Mouse (Mus musculus): ENCODE results near the gene Larp7.

Gene Larp7

DNA sequence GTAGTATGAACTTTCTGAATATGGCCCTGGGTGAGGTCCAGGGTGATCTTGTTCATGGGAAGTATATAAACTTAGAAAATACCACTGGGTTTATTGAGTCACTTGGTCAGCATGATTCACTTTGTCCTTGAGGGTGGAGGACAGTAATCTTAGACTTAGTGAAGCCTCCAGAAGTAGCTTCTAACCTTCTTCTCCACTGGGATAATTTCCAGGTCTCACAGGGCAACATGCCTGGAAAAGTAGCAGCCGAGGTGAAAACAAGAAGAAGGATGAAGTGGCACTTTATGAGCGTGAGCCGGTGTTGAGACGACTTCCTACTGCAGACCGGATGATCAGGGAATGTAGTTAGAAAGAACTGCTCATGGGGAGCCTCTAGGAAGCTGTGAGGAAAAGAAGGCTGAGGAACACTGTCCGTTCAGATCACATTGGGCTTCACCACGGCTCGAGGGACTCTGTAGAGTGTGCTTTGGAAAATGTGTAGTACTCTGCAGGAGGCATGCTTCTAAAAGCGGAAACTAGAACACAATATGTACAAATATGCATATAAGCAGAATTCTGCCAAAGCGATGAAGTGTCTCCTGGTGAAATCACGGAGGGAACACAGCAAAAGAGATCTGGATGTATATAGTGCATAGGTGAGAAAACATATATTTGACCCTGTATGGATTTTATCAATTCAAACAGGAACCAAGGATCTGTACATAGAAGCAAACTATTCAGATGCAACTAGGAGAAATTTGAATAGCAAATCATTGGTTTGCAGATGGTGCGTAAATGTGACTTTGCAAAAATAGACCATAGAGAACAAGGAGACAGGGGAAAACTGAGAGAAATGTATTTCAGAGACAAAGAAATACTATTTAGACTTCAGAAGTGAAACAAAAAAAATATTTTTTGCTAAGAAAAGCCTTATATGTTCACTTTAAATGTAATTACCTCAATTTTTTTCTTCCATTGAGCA, 41.1 kb downstream of the Larp7 start:
- no peak for DNase-seq

DNA sequence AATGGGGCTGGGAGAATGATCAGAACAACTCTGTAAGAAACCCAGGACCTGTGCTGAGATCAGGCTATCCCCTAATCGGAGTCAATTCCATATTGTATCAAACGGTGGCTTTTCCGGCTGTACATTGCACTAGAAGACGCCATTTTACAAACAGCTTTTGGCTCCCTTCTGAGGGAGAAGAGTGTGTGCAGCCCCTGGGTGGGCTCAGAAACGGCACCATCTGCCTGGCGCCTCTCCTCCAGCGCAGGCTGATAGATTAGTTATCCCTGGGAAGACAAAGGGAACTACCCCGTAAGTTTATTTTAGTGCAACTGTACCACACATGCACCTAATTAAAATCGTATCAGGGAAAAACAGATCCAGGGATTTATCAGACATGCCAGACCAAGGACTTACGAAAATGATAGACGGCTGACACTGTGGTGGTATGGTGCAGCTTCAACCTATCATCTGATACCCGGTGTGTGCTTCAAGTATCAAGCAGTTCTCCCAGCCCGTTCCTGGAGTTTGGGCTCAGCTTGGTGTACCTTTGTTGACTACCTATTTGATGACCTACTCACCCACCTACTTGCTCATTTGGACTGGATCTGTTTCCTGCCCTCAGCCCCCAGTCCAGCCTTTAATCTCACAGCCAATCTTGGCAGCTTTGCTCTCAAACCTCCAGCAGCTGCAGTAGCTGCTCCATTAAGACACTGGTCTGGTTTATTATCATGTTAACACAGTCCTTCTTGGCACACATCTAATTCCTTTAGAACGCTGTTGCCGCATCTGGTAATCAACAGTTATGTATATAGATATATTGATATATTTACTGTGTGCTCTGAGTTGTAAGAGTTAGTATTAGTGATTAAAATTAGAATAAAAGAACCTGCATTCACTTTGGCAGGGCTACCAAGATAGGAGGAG, 45.0 kb downstream of the Larp7 start:
- no peak for DNase-seq

DNA sequence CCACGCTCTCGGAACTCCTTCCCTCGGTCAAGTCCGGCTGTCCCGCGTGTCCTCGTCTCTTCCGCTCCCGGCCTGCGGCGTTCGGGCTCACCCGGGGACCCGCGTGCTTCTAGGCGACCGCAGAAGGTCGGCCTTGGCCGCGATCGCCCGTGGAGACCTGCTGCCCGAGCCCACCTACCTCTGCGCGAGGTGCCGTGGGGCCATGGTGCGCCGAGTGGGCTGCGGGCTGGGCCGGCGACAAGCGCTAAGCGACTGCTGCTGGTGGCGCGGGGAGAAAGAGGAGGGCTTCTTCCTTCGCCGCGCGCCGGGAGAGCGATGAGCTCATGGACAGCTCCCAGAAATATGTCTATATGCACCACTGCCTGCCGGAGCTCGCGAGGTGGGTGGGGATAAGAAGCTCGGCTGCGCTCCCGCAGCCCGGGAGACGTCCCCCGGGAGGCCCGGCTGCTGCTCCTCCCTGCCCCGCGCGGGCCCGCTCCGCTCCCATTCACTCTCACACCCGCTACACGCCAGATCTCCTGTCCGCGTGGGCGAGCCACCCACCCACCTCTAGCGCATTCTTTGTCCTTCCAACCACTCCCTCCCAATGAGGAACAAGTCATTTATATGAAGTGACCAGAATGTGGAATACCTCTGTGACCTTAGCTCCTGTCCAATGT, 54.3 kb downstream of the Larp7 start, which contains the start of gene Ank2:
Gene Ank2 (minus strand): TSS at position 609 of the 659 bp plus-strand sequence.
- peak; percentile 60 for DNase-seq

DNA sequence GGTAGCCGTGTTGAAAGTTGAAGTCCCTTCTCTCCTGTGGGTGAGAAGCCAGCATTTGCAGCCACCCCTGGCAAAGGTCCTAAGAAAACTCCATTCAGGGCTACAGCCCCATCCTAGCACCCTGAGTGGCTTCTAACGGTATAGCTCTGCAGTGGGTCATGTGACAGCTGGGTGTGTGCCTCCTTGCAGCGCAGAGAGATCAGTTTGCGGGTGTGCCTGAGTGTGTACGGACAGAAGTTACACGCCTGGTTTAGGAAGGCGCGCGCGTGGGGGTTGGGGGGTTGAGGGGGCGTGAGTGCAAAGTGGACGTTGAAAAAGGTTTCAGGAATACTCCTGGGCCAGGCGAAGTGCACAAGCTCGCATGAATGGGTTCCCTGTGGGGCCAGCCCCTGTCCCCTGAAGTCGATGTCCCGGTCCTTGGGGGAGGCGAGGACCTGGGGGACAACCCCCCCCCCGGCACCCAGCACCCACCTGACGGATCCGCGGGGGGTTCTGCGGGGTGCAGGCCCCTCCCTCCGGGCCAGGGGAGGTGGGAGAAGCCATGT, 54.9 kb downstream of the Larp7 start:
- no peak for DNase-seq

DNA sequence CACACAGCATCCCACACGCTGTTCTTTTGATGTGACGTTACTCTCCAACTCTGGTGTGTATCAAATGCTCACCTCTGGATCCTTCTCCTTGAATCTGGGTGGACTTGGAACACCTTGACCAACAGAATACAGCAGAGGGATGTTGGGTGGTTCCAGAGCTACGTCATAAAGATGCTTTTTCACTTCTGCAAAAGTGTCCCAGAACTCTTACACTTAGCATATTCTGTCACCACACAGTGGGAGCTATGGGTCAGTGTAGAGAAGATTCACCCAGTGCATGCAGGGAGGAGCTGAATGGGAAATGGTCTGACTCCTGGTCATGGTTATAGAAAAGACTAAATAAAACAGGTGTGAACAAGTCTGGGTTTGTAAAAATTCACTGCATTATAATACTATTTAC, 60.5 kb downstream of the Larp7 start:
- no peak for DNase-seq

DNA sequence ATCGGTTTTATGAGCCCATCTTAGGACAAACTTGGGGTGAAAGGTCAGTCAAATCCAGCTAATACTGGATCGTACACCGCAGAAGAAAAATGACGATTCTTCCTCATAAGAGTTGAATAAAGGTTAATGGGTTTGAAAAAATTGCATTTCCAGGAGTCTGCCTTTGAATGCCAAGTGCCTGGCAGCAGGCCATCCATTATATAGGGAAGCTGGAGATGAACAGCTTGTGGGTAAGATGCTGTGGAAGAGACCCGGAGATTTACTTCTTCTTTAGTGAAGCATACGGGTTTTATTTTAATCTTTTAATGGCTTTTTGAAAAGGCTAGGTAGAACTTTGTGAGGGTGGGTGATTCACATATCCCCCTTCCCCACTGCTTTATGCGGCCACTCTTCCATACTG, 65.8 kb downstream of the Larp7 start:
- DNase-seq: no peak

All from lung, postnatal 10 days (tissue).